Mouse (Mus musculus) liver, adult 2 months (tissue): ENCODE results near the gene Grik1. TPM values are rescaled to one million over a fixed set of nuclear protein-coding genes. Genes with fewer than 3 reads are reported as not detected.

Source experiments
- DNase-seq: peaks from one replicate; pipeline ENCODE4 v3.0.0-alpha.2; 2011; ENCODE audit warnings: low read depth, low spot score; ENCODE audit errors: extremely low read depth
- H3K27ac ChIP-seq: fragments of 200-500 bp; replicated peaks from 2 replicates; pipeline ENCODE4 v1.5.1; 2012; ENCODE audit warnings: low read depth, mild to moderate bottlenecking, control low read depth, inconsistent platforms, low read length; ENCODE audit not compliant: insufficient read depth
- H3K27me3 ChIP-seq: fragments of 200-500 bp; 2 replicates; pipeline ENCODE4 v1.6.1; 2012; ENCODE audit warnings: mild to moderate bottlenecking, moderate library complexity, low read length, inconsistent platforms; ENCODE audit not compliant: control insufficient read depth, insufficient read depth
- H3K36me3 ChIP-seq: fragments of 200-500 bp; 2 replicates; pipeline ENCODE4 v1.6.1; 2012; ENCODE audit warnings: low read length, inconsistent platforms; ENCODE audit not compliant: control insufficient read depth, insufficient read depth
- H3K4me1 ChIP-seq: fragments of 200-500 bp; 2 replicates; pipeline ENCODE4 v1.6.1; 2011; ENCODE audit warnings: low read length; ENCODE audit not compliant: control insufficient read depth, insufficient read depth
- H3K4me3 ChIP-seq: fragments of 200-500 bp; 2 replicates; pipeline ENCODE4 v1.5.1; 2011; ENCODE audit warnings: low read depth, mild to moderate bottlenecking, control low read depth, low read length, moderate library complexity; ENCODE audit not compliant: insufficient read depth
- H3K79me2 ChIP-seq: fragments of 200-500 bp; 2 replicates; pipeline ENCODE4 v1.6.1; 2012; ENCODE audit warnings: inconsistent platforms, mild to moderate bottlenecking, low read length, moderate library complexity; ENCODE audit not compliant: control insufficient read depth, insufficient read depth
- H3K9ac ChIP-seq: fragments of 200-500 bp; 2 replicates; pipeline ENCODE4 v1.6.1; 2012; ENCODE audit warnings: low read depth, mild to moderate bottlenecking, control low read depth, inconsistent platforms, low read length
- CTCF ChIP-seq: fragments of 200-500 bp; IDR thresholded peaks from 2 replicates; pipeline ENCODE4 v1.5.1; 2011; ENCODE audit warnings: low read depth, low read length, control low read depth
- POLR2A ChIP-seq: fragments of 200-500 bp; IDR thresholded peaks from 2 replicates; pipeline ENCODE4 v1.6.1; 2011; ENCODE audit warnings: low read length, control low read depth; ENCODE audit not compliant: insufficient read depth; ENCODE audit errors: extremely low read depth
- WGBS: fragments of 180-500 bp; shearing (Covaris S2); methylation state at CpG from one replicate; pipeline ENCODE4 v1.1.7; 2018; 5-methylcytosine and 5-hydroxymethylcytosine counted together
- polyA plus RNA-seq: library from polyadenylated mRNA; depleted of rRNA; stranded (reverse); fragments of >200 nt; gene quantifications from 2 replicates; pipeline ENCODE4 v1.2.3, GENCODE M21; 2012
- total RNA-seq: library from RNA; depleted of rRNA; stranded (reverse); fragments of >200 nt; gene quantifications from 2 replicates; pipeline ENCODE4 v1.2.3, GENCODE M21; 2014

The Grik1 gene
- total and polyA plus RNA-seq, 2 experiments = not detected

DNA sequence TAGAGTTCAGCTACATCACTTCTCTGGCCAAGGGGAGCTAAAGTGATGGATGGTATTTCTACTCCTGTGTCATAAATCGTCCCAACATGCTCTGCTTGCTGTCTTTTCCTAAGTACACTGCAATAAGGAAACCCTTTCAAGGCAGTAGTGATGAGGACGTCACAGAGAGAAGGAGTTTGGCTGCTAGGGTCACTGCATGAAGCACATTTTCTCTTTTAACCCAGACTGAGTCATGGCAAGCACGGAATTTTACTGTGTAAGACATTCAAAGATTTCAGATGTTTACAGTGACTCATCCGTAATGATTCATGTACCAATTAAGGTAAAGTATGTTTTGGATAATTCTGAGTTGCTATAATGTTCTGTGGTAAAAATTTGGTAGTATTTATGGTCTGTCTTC, 374.9 kb downstream of the Grik1 start:
- no peaks in the 10 kb centered on the region for H3K36me3 ChIP-seq
- H3K9ac ChIP-seq = no peak overlapping the region
- no peaks in the 10 kb centered on the region for H3K4me1 ChIP-seq
- H3K4me3 ChIP-seq = no peak overlapping the region
- no peak for DNase-seq
- no peak for TF ChIP-seq POLR2A
- TF ChIP-seq CTCF = no peak
- WGBS = 63% methylated on average over 4 of the region's 4 CpGs
- H3K27ac ChIP-seq = no peak overlapping the region
- H3K27me3 ChIP-seq = no peaks in the 10 kb centered on the region
- H3K79me2 ChIP-seq = no peaks in the 10 kb centered on the region

DNA sequence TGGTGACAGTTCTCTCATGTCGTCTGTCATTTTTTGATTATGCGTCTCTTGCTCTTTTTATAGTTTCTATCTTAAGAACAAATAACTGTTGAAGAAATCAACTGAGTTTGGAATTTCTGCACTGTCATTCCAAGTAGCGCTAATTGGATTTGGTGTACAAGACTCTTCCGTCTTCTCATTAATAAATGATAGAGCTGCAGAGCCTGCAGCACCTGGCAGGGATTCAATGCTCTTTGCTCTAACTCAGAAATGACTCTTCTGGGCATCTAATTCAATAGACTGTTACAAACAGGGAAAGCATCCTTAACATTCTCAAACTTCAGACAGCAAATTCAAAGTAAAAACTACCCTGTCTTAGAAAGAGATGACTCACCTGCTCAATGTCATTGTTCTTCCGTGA, 376.3 kb downstream of the Grik1 start:
- no peaks in the 10 kb centered on the region for H3K79me2 ChIP-seq
- no peaks in the 10 kb centered on the region for H3K4me1 ChIP-seq
- no peak overlapping the region for H3K4me3 ChIP-seq
- H3K9ac ChIP-seq = no peak overlapping the region
- H3K27ac ChIP-seq = no peak overlapping the region
- TF ChIP-seq POLR2A (no peak), CTCF (no peak)
- 90% methylated on average over 5 of the region's 5 CpGs for WGBS
- no peaks in the 10 kb centered on the region for H3K36me3 ChIP-seq
- H3K27me3 ChIP-seq = no peaks in the 10 kb centered on the region
- no peak for DNase-seq

DNA sequence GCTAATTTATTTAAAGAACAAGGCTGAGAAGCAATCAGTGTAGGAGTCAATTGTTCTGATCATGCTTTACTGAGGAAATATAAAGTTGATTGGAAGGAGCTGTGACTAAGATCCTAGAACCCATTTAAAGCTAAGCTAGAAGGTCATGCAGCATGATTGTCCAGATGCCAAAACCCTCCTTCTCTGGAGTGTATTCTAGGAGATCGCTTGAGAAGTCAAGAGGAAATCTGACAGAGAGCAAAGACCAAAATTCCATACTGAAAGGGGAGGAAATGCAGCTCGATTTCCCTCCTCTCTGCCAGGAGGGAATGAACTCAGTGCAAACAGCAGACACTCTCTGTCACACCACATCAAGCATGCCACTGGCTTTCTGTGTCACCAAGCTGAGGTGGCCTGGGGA, 378.9 kb downstream of the Grik1 start:
- no peak overlapping the region for H3K9ac ChIP-seq
- no peaks in the 10 kb centered on the region for H3K27me3 ChIP-seq
- WGBS = 48% methylated on average over 2 of the region's 2 CpGs
- no peak for DNase-seq
- no peak for TF ChIP-seq CTCF
- no peak for TF ChIP-seq POLR2A
- no peaks in the 10 kb centered on the region for H3K4me1 ChIP-seq
- H3K27ac ChIP-seq = no peak overlapping the region
- H3K36me3 ChIP-seq = no peaks in the 10 kb centered on the region
- H3K4me3 ChIP-seq = no peak overlapping the region
- no peaks in the 10 kb centered on the region for H3K79me2 ChIP-seq

DNA sequence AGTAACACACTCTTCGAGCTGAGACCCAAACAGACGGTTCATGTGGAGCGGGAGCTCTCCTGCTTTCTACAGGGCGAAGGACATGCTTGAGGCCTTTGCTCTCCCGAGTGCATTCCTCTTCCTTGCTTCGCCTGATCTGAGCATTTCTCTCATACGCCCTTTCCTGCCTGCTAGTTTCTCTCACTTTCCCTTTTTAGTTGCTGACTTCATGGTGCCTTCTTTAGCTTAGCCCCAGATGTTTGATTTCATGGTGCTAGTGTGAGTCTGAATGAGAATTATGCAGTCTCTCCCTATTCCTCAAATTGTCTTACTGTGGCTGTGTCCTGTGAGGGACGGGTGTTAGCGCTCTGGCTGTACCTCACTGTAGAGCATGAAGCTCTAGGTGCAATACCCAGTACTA, 388.0 kb downstream of the Grik1 start:
- H3K9ac ChIP-seq = no peak overlapping the region
- H3K4me1 ChIP-seq = no peaks in the 10 kb centered on the region
- WGBS = 81% methylated on average over 9 of the region's 9 CpGs
- no peaks in the 10 kb centered on the region for H3K36me3 ChIP-seq
- no peak for TF ChIP-seq CTCF
- TF ChIP-seq POLR2A = no peak
- H3K4me3 ChIP-seq = no peak overlapping the region
- H3K79me2 ChIP-seq = no peaks in the 10 kb centered on the region
- no peak for DNase-seq
- H3K27ac ChIP-seq = no peak overlapping the region
- no peaks in the 10 kb centered on the region for H3K27me3 ChIP-seq

DNA sequence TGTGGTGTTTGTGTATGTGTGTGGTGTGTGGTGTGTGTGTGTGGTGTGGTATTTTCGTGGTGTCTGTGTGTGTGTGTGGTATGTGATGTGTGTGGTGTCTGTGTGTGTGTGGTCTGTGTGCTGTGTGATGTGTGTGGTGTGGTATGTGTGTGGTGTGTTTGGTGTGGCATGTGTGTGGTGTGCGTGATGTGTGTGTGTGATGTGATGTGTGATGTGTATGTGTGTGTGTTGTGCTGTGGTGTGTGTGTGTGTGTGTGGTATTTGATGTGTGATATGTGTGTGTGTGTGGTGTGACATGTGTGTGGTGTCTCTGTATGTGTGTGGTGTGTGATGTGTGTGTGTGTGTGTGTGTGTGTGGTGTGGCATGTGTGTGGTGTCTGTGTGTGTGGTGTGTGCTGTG, 388.9 kb downstream of the Grik1 start:
- no peak overlapping the region for H3K9ac ChIP-seq
- H3K27ac ChIP-seq = no peak overlapping the region
- H3K27me3 ChIP-seq = no peaks in the 10 kb centered on the region
- 93% methylated on average over 2 of the region's 2 CpGs for WGBS
- TF ChIP-seq CTCF = no peak
- TF ChIP-seq POLR2A = no peak
- no peaks in the 10 kb centered on the region for H3K4me1 ChIP-seq
- H3K36me3 ChIP-seq = no peaks in the 10 kb centered on the region
- DNase-seq = no peak
- H3K79me2 ChIP-seq = no peaks in the 10 kb centered on the region
- H3K4me3 ChIP-seq = no peak overlapping the region

DNA sequence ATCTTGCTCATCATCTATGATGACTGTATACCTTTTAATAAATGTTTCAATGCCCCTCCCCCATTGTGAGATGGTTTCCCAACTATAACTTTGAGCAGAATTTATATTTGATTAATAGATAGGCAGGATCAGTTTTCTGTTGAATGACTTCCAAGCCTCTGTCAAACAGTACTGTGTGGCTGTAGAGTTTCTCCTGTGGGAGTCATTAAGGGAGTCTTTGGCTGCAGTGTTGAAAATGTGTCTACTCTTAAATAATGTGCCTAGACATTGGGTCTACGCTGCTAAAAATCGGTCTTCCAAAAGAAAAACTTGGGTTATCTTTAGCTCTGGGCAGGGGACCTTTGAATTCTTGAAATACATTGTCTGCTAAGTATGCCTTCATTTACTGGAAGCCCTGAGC, 414.1 kb downstream of the Grik1 start:
- Histone ChIP-seq H3K4me3 (no peak overlapping the region), H3K4me1 (no peaks in the 10 kb centered on the region), H3K27me3 (no peaks in the 10 kb centered on the region), H3K79me2 (no peaks in the 10 kb centered on the region), H3K36me3 (no peaks in the 10 kb centered on the region), H3K27ac (no peak overlapping the region), H3K9ac (no peak overlapping the region)
- DNase-seq = no peak
- 90% methylated on average over 2 of the region's 2 CpGs for WGBS
- TF ChIP-seq CTCF (no peak), POLR2A (no peak)

DNA sequence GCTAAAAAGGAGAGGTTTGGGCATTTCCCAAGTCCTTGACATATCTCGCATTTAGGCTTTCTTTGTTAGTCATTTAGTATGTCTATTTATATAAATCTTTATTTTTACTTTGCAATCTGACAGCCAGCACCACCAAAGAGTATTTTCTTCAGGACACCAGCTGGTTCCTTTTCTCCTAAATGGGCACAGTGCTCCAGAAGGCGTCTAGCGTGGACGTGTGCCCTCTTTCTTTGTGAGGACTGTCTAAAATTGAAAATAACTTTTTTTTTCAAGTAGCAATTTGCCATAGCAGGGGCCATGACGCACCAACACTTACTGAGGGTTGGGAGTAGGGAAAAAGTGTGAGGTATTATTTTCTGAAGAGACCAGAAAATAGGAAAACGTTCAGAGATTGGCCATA, 425.5 kb downstream of the Grik1 start:
- H3K4me3 ChIP-seq = no peak overlapping the region
- no peaks in the 10 kb centered on the region for H3K36me3 ChIP-seq
- H3K9ac ChIP-seq = no peak overlapping the region
- H3K4me1 ChIP-seq = no peaks in the 10 kb centered on the region
- no peak overlapping the region for H3K27ac ChIP-seq
- TF ChIP-seq POLR2A (no peak), CTCF (no peak)
- no peak for DNase-seq
- no peaks in the 10 kb centered on the region for H3K27me3 ChIP-seq
- no peaks in the 10 kb centered on the region for H3K79me2 ChIP-seq
- 85% methylated on average over 6 of the region's 6 CpGs for WGBS
